Mouse (Mus musculus): ENCODE measurements at regions not wholly inside any gene's neighbourhood (a gene's known extent, or its start where the extent isn't known, plus 50 kb on each side); places are given as distances from the start of the nearest gene placed in this dataset.

DNA sequence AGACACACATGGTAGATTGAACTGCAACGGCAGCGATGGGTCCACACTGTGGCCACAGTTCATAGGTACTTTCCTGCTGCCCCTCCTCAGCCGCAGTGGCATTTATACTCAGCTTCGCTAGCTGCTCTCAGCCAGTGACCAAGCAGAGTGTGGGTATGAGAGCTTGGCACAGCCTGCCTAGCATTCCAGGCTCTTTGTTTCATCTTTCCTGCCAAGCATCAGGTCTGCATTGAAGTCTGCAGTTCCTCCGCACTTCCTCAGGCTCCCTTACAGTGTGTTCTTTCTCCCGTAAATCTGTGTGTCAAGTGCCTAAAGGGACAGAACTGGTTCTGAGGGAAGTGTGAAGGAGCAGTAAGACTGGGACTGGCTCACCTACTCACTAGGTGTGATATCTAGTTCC lies 194.6 kb upstream of the Daam1 start:
- ATAC-seq (ENCODE audit: insufficient read depth): no peak
- H3K36me3 ChIP-seq (replicated peaks; ENCODE audit: control insufficient read depth, insufficient read depth, low read depth): no peaks in the 10 kb centered on the region
- no peaks in the 10 kb centered on the region for H3K27me3 ChIP-seq (ENCODE audit: control insufficient read depth, insufficient read depth, low read length)
- H3K9me3 ChIP-seq (ENCODE audit: control insufficient read depth, low read length): no peaks in the 10 kb centered on the region
- H3K27ac ChIP-seq: no peak overlapping the region
- H3K4me2 ChIP-seq (ENCODE audit: low read depth): no peak overlapping the region
- WGBS (ENCODE audit: insufficient replicate concordance): 76% methylated on average over 6 of the region's 6 CpGs
- no peaks in the 10 kb centered on the region for H3K4me1 ChIP-seq (replicated peaks; ENCODE audit: control insufficient read depth in 2 of 2, insufficient read depth in 2 of 2, low read length in 1 of 2)
- DNase-seq (ENCODE audit: low read depth in 3 of 3, low spot score in 3 of 3): no peak
- no peak overlapping the region for H3K9ac ChIP-seq (replicated peaks)
- no peak for TF ChIP-seq EP300 (IDR thresholded peaks at IDR 0.05; ENCODE audit: low read depth)
- no peak for TF ChIP-seq CTCF (IDR thresholded peaks at IDR 0.05; ENCODE audit: low read depth)
- H3K4me3 ChIP-seq (ENCODE audit: insufficient read depth in 1 of 2, low read depth in 2 of 2, low read length in 2 of 2): no peak overlapping the region

GRCm38 (mm10) chr12:71637248-71637647 lies 193.6 kb upstream of the Daam1 start:
- TF ChIP-seq EP300 (IDR thresholded peaks at IDR 0.05; ENCODE audit: low read depth) (no peak), CTCF (IDR thresholded peaks at IDR 0.05; ENCODE audit: low read depth) (no peak)
- no peak for DNase-seq (ENCODE audit: low read depth in 3 of 3, low spot score in 3 of 3)

DNA sequence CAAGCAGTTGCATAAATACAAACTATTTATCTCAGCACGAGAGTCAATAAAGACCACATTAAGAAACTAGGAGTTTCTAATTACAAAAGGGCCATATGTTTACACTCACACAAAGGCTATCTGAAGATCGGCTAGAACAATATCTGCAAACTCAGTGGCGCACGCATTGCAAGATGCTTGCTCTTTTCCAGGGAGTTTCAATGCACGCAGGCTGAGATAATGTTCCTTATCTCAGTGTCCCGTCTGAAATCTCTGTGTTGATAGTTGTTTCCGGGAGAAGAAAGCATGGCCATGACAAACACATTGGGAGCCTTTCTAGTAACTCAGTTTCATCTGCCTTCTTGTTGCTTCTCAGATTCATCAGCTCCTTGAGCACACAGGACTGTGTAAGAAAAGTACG lies 192.6 kb upstream of the Daam1 start:
- H3K27ac ChIP-seq: no peak overlapping the region
- H3K36me3 ChIP-seq (replicated peaks; ENCODE audit: control insufficient read depth, insufficient read depth, low read depth): no peaks in the 10 kb centered on the region
- no peaks in the 10 kb centered on the region for H3K27me3 ChIP-seq (ENCODE audit: control insufficient read depth, insufficient read depth, low read length)
- DNase-seq (ENCODE audit: low read depth in 3 of 3, low spot score in 3 of 3): no peak
- no peaks in the 10 kb centered on the region for H3K4me1 ChIP-seq (replicated peaks; ENCODE audit: control insufficient read depth in 2 of 2, insufficient read depth in 2 of 2, low read length in 1 of 2)
- no peak overlapping the region for H3K4me2 ChIP-seq (ENCODE audit: low read depth)
- TF ChIP-seq EP300 (IDR thresholded peaks at IDR 0.05; ENCODE audit: low read depth): no peak
- TF ChIP-seq CTCF (IDR thresholded peaks at IDR 0.05; ENCODE audit: low read depth): no peak
- H3K9me3 ChIP-seq (ENCODE audit: control insufficient read depth, low read length): no peaks in the 10 kb centered on the region
- H3K4me3 ChIP-seq (ENCODE audit: insufficient read depth in 1 of 2, low read depth in 2 of 2, low read length in 2 of 2): no peak overlapping the region
- no peak for ATAC-seq (ENCODE audit: insufficient read depth)
- H3K9ac ChIP-seq (replicated peaks): no peak overlapping the region
- WGBS (ENCODE audit: insufficient replicate concordance): 39% methylated on average over 8 of the region's 8 CpGs

More at GRCm38 (mm10) chr12:71637248-71637647, 193.6 kb upstream of the Daam1 start:
- ATAC-seq (ENCODE audit: insufficient read depth): no peak
- Histone ChIP-seq H3K4me1 (replicated peaks; ENCODE audit: control insufficient read depth in 2 of 2, insufficient read depth in 2 of 2, low read length in 1 of 2) (no peaks in the 10 kb centered on the region), H3K4me2 (ENCODE audit: low read depth) (no peak overlapping the region), H3K36me3 (replicated peaks; ENCODE audit: control insufficient read depth, insufficient read depth, low read depth) (no peaks in the 10 kb centered on the region), H3K4me3 (ENCODE audit: insufficient read depth in 1 of 2, low read depth in 2 of 2, low read length in 2 of 2) (no peak overlapping the region), H3K27ac (no peak overlapping the region), H3K9me3 (ENCODE audit: control insufficient read depth, low read length) (no peaks in the 10 kb centered on the region), H3K9ac (replicated peaks) (no peak overlapping the region), H3K27me3 (ENCODE audit: control insufficient read depth, insufficient read depth, low read length) (no peaks in the 10 kb centered on the region)
- WGBS (ENCODE audit: insufficient replicate concordance): 38% methylated on average over 3 of the region's 3 CpGs

DNA sequence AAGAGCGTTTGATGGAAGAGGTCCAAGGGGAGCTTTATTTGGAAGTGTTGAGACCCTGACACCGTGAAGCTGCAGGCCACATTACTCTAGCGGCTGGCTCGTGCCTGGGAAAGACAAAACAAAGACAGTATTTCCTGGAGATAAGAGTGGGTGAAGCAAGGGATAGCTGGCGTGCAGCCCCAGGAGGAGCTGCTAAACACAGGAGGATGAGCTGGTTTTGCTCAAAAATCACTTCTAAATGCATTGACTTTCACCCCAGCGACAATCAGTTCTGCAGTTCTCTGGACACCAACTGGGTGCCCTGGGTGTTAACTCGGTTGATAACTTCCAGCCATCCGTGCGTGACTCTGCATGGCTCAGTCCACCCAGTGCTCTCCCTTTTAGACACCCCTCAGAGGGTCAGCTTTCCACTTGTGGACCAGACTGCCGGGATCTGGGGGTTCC lies 190.8 kb upstream of the Daam1 start:
- Histone ChIP-seq H3K4me3 (ENCODE audit: insufficient read depth in 1 of 2, low read depth in 2 of 2, low read length in 2 of 2) (no peak overlapping the region), H3K36me3 (replicated peaks; ENCODE audit: control insufficient read depth, insufficient read depth, low read depth) (no peaks in the 10 kb centered on the region), H3K9ac (replicated peaks) (no peak overlapping the region), H3K4me2 (ENCODE audit: low read depth) (no peak overlapping the region), H3K9me3 (ENCODE audit: control insufficient read depth, low read length) (no peaks in the 10 kb centered on the region), H3K27me3 (ENCODE audit: control insufficient read depth, insufficient read depth, low read length) (no peaks in the 10 kb centered on the region), H3K27ac (no peak overlapping the region), H3K4me1 (replicated peaks; ENCODE audit: control insufficient read depth in 2 of 2, insufficient read depth in 2 of 2, low read length in 1 of 2) (no peaks in the 10 kb centered on the region)
- DNase-seq (ENCODE audit: low read depth in 3 of 3, low spot score in 3 of 3) (no peak), ATAC-seq (ENCODE audit: insufficient read depth) (no peak)
- no peak for TF ChIP-seq EP300 (IDR thresholded peaks at IDR 0.05; ENCODE audit: low read depth)
- TF ChIP-seq CTCF (IDR thresholded peaks at IDR 0.05; ENCODE audit: low read depth): no peak
- 42% methylated on average over 10 of the region's 10 CpGs for WGBS (ENCODE audit: insufficient replicate concordance)

DNA sequence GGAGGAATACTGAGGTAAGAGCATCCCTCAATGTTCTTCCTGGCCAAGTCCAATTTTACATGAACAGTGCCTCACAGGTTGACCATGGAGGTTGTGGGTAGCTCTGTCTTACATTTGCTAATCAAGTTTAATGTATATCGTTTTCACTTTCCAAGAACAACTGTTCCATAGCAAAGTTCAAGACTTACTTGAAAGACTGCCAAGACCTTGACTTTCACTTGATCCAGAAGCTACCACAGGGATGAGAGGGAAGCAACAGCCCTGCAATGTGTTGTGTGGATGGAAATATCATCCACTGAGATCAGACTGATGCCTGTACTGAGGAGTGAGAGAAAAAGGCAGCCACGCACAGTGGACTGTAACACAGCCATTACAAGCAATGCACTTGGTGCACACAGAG lies 189.4 kb upstream of the Daam1 start:
- Histone ChIP-seq H3K36me3 (replicated peaks; ENCODE audit: control insufficient read depth, insufficient read depth, low read depth) (no peaks in the 10 kb centered on the region), H3K9me3 (ENCODE audit: control insufficient read depth, low read length) (no peaks in the 10 kb centered on the region), H3K4me2 (ENCODE audit: low read depth) (no peak overlapping the region), H3K27me3 (ENCODE audit: control insufficient read depth, insufficient read depth, low read length) (no peaks in the 10 kb centered on the region), H3K4me3 (ENCODE audit: insufficient read depth in 1 of 2, low read depth in 2 of 2, low read length in 2 of 2) (no peak overlapping the region), H3K9ac (replicated peaks) (no peak overlapping the region), H3K4me1 (replicated peaks; ENCODE audit: control insufficient read depth in 2 of 2, insufficient read depth in 2 of 2, low read length in 1 of 2) (no peaks in the 10 kb centered on the region), H3K27ac (no peak overlapping the region)
- ATAC-seq (ENCODE audit: insufficient read depth) (no peak), DNase-seq (ENCODE audit: low read depth in 3 of 3, low spot score in 3 of 3) (no peak)
- WGBS (ENCODE audit: insufficient replicate concordance): 69% methylated on average over 2 of the region's 2 CpGs
- TF ChIP-seq CTCF (IDR thresholded peaks at IDR 0.05; ENCODE audit: low read depth): no peak
- no peak for TF ChIP-seq EP300 (IDR thresholded peaks at IDR 0.05; ENCODE audit: low read depth)

Measured in liver, embryonic 14.5 days (tissue).